14 mouse cellular contexts compared by ENCODE assay signal in the genomic region with DNA sequence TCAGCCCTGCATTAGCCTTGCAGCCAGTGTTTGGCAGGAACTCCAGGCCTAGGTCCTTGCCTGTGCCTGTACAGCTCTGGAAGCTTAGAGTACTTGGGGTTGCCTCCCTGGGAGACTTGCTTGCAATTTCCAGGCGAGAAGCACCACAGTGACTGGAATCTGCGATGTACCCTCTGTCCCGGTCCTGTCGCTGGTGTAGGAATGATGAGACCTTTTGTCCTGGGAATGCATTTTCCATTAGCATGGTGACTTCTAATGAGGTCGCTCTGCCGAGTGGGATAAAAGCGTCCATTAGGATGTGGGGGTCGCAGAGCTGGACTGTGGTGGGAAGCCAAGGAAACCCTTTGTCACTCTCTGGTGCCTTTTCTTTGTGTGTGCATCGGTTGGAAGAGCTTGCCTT. TPM values are rescaled to one million over a fixed set of nuclear protein-coding genes. Genes with fewer than 3 reads are reported as not detected.
DNase-seq lines count a peak whose midpoint lies in the region; ATAC-seq lines count a peak whose summit lies in the region.
"Had no signal": no experiment of that assay in that cellular context is flagged by ENCODE, and none has a peak within 500 bp of the region (broad histone marks: within the 10 kb centered on the region; RNA-seq: fewer than 3 reads in every experiment).

No protein-coding gene starts in this region.

- ATAC-seq in forebrain, embryonic 14.5 days, result peak; percentile 35; the same call in 1 of the 2 replicates
- no peak for ATAC-seq in limb, embryonic 11.5 days (ENCODE audit: insufficient number of reproducible peaks, low FRiP score, low TSS enrichment, low read depth)
- ATAC-seq in neural tube, embryonic 12.5 days (ENCODE audit: low FRiP score, low read depth), result peak; percentile 84
- no peak for ATAC-seq in liver, embryonic 11.5 days (replicated peaks; ENCODE audit: low FRiP score)

- peaks cover 3% of the 10 kb centered on the region; the same call in 1 of the 2 replicates for H3K36me3 ChIP-seq in forebrain, embryonic 14.5 days (ENCODE audit: control insufficient read depth, insufficient read depth, low read length)
- H3K36me3 ChIP-seq in limb, embryonic 11.5 days (ENCODE audit: control insufficient read depth, insufficient read depth, low read length), result no peaks in the 10 kb centered on the region
- no peaks in the 10 kb centered on the region for H3K36me3 ChIP-seq in neural tube, embryonic 12.5 days
- H3K36me3 ChIP-seq in liver, embryonic 11.5 days (ENCODE audit: control insufficient read depth, insufficient read depth, low read length), result no peaks in the 10 kb centered on the region
- H3K36me3 ChIP-seq: limb, embryonic 13.5 days had no signal

- no peak overlapping the region for H3K4me3 ChIP-seq in forebrain, embryonic 14.5 days (ENCODE audit: low read depth, low read length)
- H3K4me3 ChIP-seq in limb, embryonic 11.5 days (ENCODE audit: low read depth, low read length), result no peak overlapping the region
- no peak overlapping the region for H3K4me3 ChIP-seq in neural tube, embryonic 12.5 days
- no peak overlapping the region for H3K4me3 ChIP-seq in liver, embryonic 11.5 days (ENCODE audit: low read depth, low read length)
- H3K4me3 ChIP-seq: gastrocnemius, adult 2 months; limb, embryonic 13.5 days had no signal

- H3K27ac ChIP-seq in forebrain, embryonic 14.5 days (ENCODE audit: low read depth, low read length), result peak overlapping the region; percentile 71
- H3K27ac ChIP-seq in limb, embryonic 11.5 days (replicated peaks; ENCODE audit: low read depth, low read length), result 0 out of 2 replicates have a peak overlapping the region, but pooled peaks have one; percentile 1
- H3K27ac ChIP-seq in neural tube, embryonic 12.5 days, result peak overlapping the region; percentile 71; the same call in 1 of the 2 replicates
- H3K27ac ChIP-seq in liver, embryonic 11.5 days (ENCODE audit: low read depth, low read length), result no peak overlapping the region
- H3K27ac ChIP-seq: gastrocnemius, adult 2 months; limb, embryonic 13.5 days had no signal

- peaks cover 24% of the 10 kb centered on the region for H3K4me1 ChIP-seq in forebrain, embryonic 14.5 days (ENCODE audit: control insufficient read depth, insufficient read depth, low read length)
- peaks cover 5% of the 10 kb centered on the region; the same call in 1 of the 2 replicates for H3K4me1 ChIP-seq in limb, embryonic 11.5 days (ENCODE audit: control insufficient read depth, insufficient read depth, low read length)
- H3K4me1 ChIP-seq in neural tube, embryonic 12.5 days, result peaks cover 29% of the 10 kb centered on the region
- H3K4me1 ChIP-seq in liver, embryonic 11.5 days (replicated peaks; ENCODE audit: control insufficient read depth, insufficient read depth, low read length), result no peaks in the 10 kb centered on the region

- H3K9me3 ChIP-seq in forebrain, embryonic 14.5 days (replicated peaks; ENCODE audit: control insufficient read depth, low read length), result no peaks in the 10 kb centered on the region
- H3K9me3 ChIP-seq in limb, embryonic 11.5 days (ENCODE audit: control insufficient read depth, low read length), result no peaks in the 10 kb centered on the region
- no peaks in the 10 kb centered on the region for H3K9me3 ChIP-seq in neural tube, embryonic 12.5 days
- H3K9me3 ChIP-seq in liver, embryonic 11.5 days (ENCODE audit: control insufficient read depth, low read length), result no peaks in the 10 kb centered on the region
- H3K9me3 ChIP-seq: limb, embryonic 13.5 days had no signal

- H3K27me3 ChIP-seq in forebrain, embryonic 14.5 days (replicated peaks; ENCODE audit: control insufficient read depth, insufficient read depth, low read length), result no peaks in the 10 kb centered on the region
- H3K27me3 ChIP-seq in limb, embryonic 11.5 days (ENCODE audit: control insufficient read depth, insufficient read depth, low read length), result no peaks in the 10 kb centered on the region
- no peaks in the 10 kb centered on the region for H3K27me3 ChIP-seq in neural tube, embryonic 12.5 days (replicated peaks)
- no peaks in the 10 kb centered on the region for H3K27me3 ChIP-seq in liver, embryonic 11.5 days (replicated peaks; ENCODE audit: control insufficient read depth, insufficient read depth, low read length)
- H3K27me3 ChIP-seq: limb, embryonic 13.5 days had no signal

- peak overlapping the region; percentile 38; the same call in 1 of the 2 replicates for H3K9ac ChIP-seq in forebrain, embryonic 14.5 days (ENCODE audit: low read length)
- H3K9ac ChIP-seq in limb, embryonic 11.5 days (ENCODE audit: low read length), result no peak overlapping the region
- H3K9ac ChIP-seq in neural tube, embryonic 12.5 days, result peak overlapping the region; percentile 44
- H3K9ac ChIP-seq in liver, embryonic 11.5 days (ENCODE audit: low read depth, low read length), result no peak overlapping the region
- H3K9ac ChIP-seq: limb, embryonic 13.5 days; lung, embryonic 14.5 days had no signal

- WGBS in forebrain, embryonic 14.5 days, result 3% methylated on average over 9 of the region's 9 CpGs
- WGBS in limb, embryonic 11.5 days, result 61% methylated on average over 9 of the region's 9 CpGs
- 17% methylated on average over 9 of the region's 9 CpGs for WGBS in neural tube, embryonic 12.5 days
- WGBS in liver, embryonic 11.5 days, result 69% methylated on average over 9 of the region's 9 CpGs

- peak overlapping the region; percentile 18; the same call in 1 of the 2 replicates for H3K4me2 ChIP-seq in forebrain, embryonic 14.5 days (ENCODE audit: low read length)
- no peak overlapping the region for H3K4me2 ChIP-seq in limb, embryonic 11.5 days (ENCODE audit: low read depth, severe bottlenecking)
- peak overlapping the region; percentile 47 for H3K4me2 ChIP-seq in neural tube, embryonic 12.5 days (replicated peaks)
- no peak overlapping the region for H3K4me2 ChIP-seq in liver, embryonic 11.5 days
- H3K4me2 ChIP-seq: limb, embryonic 13.5 days; lung, embryonic 14.5 days had no signal

- peak; percentile 72 for DNase-seq in embryo, embryonic 10 days (ENCODE audit: low spot score)
- DNase-seq in forebrain, embryonic 14.5 days (ENCODE audit: low spot score), result peak; percentile 37
- DNase-seq in limb, embryonic 11.5 days (ENCODE audit: low spot score), result no peak
- DNase-seq in liver, embryonic 11.5 days (ENCODE audit: low spot score), result no peak
- no peak for DNase-seq in urinary bladder, postnatal 4 days (ENCODE audit: low spot score in 2 of 2)
- DNase-seq in lung, postnatal 36 days, result no peak
- no peak for DNase-seq in heart, adult 9 months (ENCODE audit: low spot score in 2 of 2)
- DNase-seq: adrenal gland, adult 2 months; cerebellum, adult 11 months; gastrocnemius, adult 2 months; kidney, adult 18-20 months; lung, embryonic 14.5 days had no signal

RNA-seq across cellular contexts. Expression of gene Kif5c, which starts 14.1 kb away (rescaled TPM):
- polyA plus RNA-seq in forebrain, embryonic 14.5 days (2014; fragmentation: Nextera tagmentation; extraction: Ambion mirVana), result 148 and 170 TPM in 2 replicates
- 15.2 TPM in 2 replicates for polyA plus RNA-seq in limb, embryonic 11.5 days (2014; fragmentation: Nextera tagmentation; extraction: Ambion mirVana)
- polyA plus RNA-seq in neural tube, embryonic 12.5 days (2016; fragmentation: Nextera tagmentation; extraction: Ambion mirVana), result 165 and 168 TPM in 2 replicates
- 0.78 and 1.2 TPM in 2 replicates for polyA plus RNA-seq in liver, embryonic 11.5 days (2014; fragmentation: Nextera tagmentation; extraction: Ambion mirVana)

Comparison
In these comparisons a context has a peak if more than half of its experiments do, and no peak if none do; other contexts are left out.
1. DNase-seq: peak in embryo, embryonic 10 days (single experiment) and forebrain, embryonic 14.5 days (single experiment); none in limb, embryonic 11.5 days (single experiment), liver, embryonic 11.5 days (single experiment), urinary bladder, postnatal 4 days (0 of 2), lung, postnatal 36 days (single experiment) and heart, adult 9 months (0 of 2).
2. ATAC-seq: peak in forebrain, embryonic 14.5 days (single experiment) and neural tube, embryonic 12.5 days (single experiment); none in limb, embryonic 11.5 days (single experiment) and liver, embryonic 11.5 days (single experiment).
3. H3K4me2 ChIP-seq: peak in forebrain, embryonic 14.5 days (single experiment) and neural tube, embryonic 12.5 days (single experiment); none in limb, embryonic 11.5 days (single experiment) and liver, embryonic 11.5 days (single experiment).
4. H3K9ac ChIP-seq: peak in forebrain, embryonic 14.5 days (single experiment) and neural tube, embryonic 12.5 days (single experiment); none in limb, embryonic 11.5 days (single experiment) and liver, embryonic 11.5 days (single experiment).